Mouse (Mus musculus): ENCODE results near the gene Gm4792.

- TF ChIP-seq CTCF (conservative IDR thresholded peaks at IDR 0.05; ENCODE audit: low read length) (no peak), NANOG (IDR thresholded peaks at IDR 0.05; ENCODE audit: borderline replicate concordance, low read length) (no peak)
Measured at GRCm38 (mm10) chr10:94347959-94348358, 49.5 kb upstream of the Gm4792 start.

Data from E14TG2a.4 (cell line).